Mouse (Mus musculus) ES-E14 (cell line): Measurements from ENCODE around the gene Tmem72.

ENCODE experiments used
- MAFK ChIP-seq: IDR thresholded peaks from 2 replicates; pipeline ENCODE4 v1.6.1; 2014; ENCODE audit warnings: mild to moderate bottlenecking, low read depth, low read length, inconsistent platforms; ENCODE audit not compliant: insufficient read depth
- ZC3H11A ChIP-seq: IDR thresholded peaks from 2 replicates; pipeline ENCODE4 v1.6.1; 2012; ENCODE audit warnings: low read depth, mild to moderate bottlenecking, inconsistent platforms, low read length, borderline replicate concordance

DNA sequence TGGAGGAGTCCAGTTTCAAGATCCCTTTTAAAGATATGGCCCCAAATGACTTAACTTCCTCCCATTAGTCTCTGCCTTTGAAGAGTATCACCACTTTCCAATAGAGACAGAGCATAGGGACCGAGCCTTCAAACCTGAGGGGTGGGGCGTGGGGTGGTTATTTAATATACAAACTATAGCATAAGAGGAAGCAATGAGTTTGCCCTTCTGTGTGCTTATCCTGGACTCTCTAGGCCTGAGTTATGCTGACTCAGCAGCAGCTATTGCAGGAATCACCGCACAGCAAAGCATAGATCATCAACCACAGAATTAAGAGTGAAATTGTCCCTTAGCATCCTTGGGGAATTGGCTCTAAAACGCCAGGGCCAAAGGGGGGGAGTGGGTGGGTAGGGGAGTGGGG is 16.9 kb upstream of the Tmem72 start:
- TF ChIP-seq MAFK (peak; percentile 90), ZC3H11A (no peak)
